Mouse (Mus musculus): ENCODE measurements around the gene Them7. TPM values are rescaled to one million over a fixed set of nuclear protein-coding genes. Genes with fewer than 3 reads are reported as not detected.

Gene Them7
- 0.26 and 0.55 TPM in 2 replicates for polyA plus RNA-seq (2015; fragmentation: Nextera tagmentation; extraction: Ambion mirVana)

DNA sequence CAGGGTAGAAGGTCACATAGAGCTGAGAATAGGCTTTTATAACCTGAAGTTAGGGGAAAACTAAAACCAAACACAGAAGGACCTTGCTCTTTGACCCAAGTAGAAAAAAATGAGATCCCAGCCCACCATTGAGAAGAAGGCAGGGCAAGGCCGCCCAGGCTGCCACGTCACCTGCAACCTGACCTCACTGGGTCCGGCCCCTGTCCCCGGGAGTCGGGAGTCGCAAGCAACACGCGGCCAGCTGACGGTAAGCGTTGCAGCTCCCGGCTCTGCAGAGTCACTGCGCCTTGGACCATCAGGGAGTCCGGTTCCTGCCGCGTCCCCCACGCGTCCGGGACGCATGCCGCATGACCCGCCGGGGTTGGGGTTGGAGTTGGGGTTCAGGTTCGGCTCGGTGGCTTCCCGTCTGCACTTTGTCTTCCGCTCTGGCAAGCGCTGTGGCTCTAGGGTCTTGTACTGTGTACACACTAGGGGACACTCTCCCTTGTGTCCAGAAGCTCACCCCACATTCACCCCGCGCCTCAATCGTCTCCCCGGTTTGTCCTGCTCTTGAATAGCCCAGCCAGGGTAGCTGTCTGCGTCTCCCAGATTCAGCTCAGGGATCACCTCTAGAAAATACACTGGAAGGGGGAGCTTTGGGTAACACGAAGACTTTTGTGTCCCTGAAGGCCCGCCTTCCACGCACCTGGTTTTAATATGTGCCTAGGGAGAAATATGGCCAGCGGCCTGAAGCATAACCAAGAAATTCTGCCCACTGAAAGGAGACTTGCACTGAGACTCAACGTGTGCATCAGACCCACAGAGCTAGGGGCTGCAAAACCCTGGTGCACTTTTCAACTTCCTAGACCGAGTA, at the start of gene Them7:
Gene Them7 (plus strand): TSS at position 187 of the 853 bp plus-strand sequence.
- Histone ChIP-seq H3K9ac (ENCODE audit: low read depth, low read length) (no peak within 1 kb of the TSS), H3K27ac (ENCODE audit: low read depth, low read length) (no peak within 1 kb of the TSS), H3K4me2 (replicated peaks; ENCODE audit: low read depth) (peak within 1 kb of the TSS; percentile 74), H3K4me1 (replicated peaks; ENCODE audit: control insufficient read depth, insufficient read depth, low read length) (no peaks in the 10 kb centered on the region; the same call in 1 of the 2 replicates), H3K27me3 (replicated peaks; ENCODE audit: control insufficient read depth, insufficient read depth, low read length) (no peaks in the 10 kb centered on the region), H3K4me3 (ENCODE audit: low read depth, low read length) (peak within 1 kb of the TSS; percentile 33), H3K36me3 (ENCODE audit: control insufficient read depth, insufficient read depth) (no peaks in the 10 kb centered on the region), H3K9me3 (ENCODE audit: control insufficient read depth) (no peaks in the 10 kb centered on the region)
- no peak for TF ChIP-seq CTCF (IDR thresholded peaks at IDR 0.05; ENCODE audit: low read depth)
- 7% methylated on average over 38 of the region's 38 CpGs for WGBS
- peak; percentile 68 for ATAC-seq

DNA sequence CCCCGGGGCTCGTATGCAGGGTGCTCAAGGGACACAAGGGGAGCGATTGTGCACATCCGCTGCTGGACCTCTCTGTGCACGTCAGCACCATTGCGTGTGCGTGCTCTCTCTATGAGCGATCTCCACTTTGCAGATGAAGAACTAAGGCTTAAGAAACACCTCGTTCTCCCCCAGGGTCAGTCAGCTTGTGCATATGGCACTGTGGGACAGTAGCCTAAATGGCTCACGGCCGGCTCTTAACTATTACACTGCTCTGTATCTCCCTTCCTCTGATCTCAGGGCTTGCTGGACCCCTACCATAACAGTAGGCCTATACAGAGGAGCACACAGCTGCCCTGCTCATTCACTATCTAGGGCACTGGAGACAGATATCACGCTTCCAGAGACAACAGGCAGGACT, 45.2 kb upstream of the Them7 start:
- WGBS: 86% methylated on average over 12 of the region's 12 CpGs
- no peaks in the 10 kb centered on the region for H3K36me3 ChIP-seq (ENCODE audit: control insufficient read depth, insufficient read depth)

DNA sequence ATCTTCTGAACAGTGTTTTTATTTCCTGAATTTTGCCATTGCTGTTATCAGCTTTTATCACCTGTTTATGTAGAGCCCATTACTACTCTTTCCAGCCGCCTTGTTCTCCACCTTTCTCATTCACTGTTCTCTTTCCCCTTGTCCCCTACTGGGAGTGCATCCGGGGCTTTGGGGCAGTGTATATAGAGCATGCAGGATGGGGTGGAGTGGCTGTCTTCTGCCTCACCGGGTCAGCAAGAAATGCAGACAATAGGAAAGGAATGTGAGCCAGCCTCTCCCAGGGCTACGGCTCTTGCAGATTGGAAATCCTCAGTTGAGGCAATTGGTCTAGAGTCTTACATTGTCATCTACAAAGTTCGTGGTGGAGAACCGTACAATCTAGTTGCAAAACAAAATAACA, 41.6 kb upstream of the Them7 start:
- 34% methylated on average over 6 of the region's 6 CpGs for WGBS
- H3K9me3 ChIP-seq (ENCODE audit: control insufficient read depth): no peaks in the 10 kb centered on the region
- no peaks in the 10 kb centered on the region for H3K36me3 ChIP-seq (ENCODE audit: control insufficient read depth, insufficient read depth)
- no peak overlapping the region for H3K27ac ChIP-seq (ENCODE audit: low read depth, low read length)
- H3K27me3 ChIP-seq (replicated peaks; ENCODE audit: control insufficient read depth, insufficient read depth, low read length): no peaks in the 10 kb centered on the region
- TF ChIP-seq CTCF (IDR thresholded peaks at IDR 0.05; ENCODE audit: low read depth): no peak
- no peak overlapping the region for H3K4me2 ChIP-seq (replicated peaks; ENCODE audit: low read depth)
- ATAC-seq: no peak
- no peaks in the 10 kb centered on the region for H3K4me1 ChIP-seq (replicated peaks; ENCODE audit: control insufficient read depth, insufficient read depth, low read length)
- no peak overlapping the region for H3K4me3 ChIP-seq (ENCODE audit: low read depth, low read length)
- no peak overlapping the region for H3K9ac ChIP-seq (ENCODE audit: low read depth, low read length)

More for the DNA sequence above, 45.2 kb upstream of the Them7 start:
- Histone ChIP-seq H3K9me3 (ENCODE audit: control insufficient read depth) (no peaks in the 10 kb centered on the region), H3K4me1 (replicated peaks; ENCODE audit: control insufficient read depth, insufficient read depth, low read length) (no peaks in the 10 kb centered on the region), H3K4me2 (replicated peaks; ENCODE audit: low read depth) (no peak overlapping the region), H3K27me3 (replicated peaks; ENCODE audit: control insufficient read depth, insufficient read depth, low read length) (no peaks in the 10 kb centered on the region), H3K4me3 (ENCODE audit: low read depth, low read length) (no peak overlapping the region), H3K27ac (ENCODE audit: low read depth, low read length) (no peak overlapping the region), H3K9ac (ENCODE audit: low read depth, low read length) (no peak overlapping the region)
- TF ChIP-seq CTCF (IDR thresholded peaks at IDR 0.05; ENCODE audit: low read depth): no peak
- no peak for ATAC-seq

DNA sequence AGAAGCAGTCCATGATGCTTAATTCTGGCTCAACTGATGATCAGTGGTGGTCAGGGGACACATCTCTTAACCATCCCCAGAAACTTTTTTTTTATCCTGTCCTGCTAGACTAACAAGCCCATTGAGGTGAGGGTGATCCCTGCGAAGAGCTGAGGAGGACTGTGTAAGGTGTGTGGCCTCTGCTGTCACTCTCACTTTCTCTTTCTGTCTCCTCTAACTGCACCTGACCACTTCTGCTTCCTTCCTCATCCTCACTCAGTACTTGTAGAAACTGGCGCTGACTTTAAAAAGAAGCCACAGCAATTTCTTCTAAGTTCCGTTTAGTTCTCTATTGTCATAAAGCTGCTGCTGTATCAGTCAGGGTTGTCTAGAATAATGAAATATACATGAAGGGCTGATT, 39.0 kb upstream of the Them7 start:
- no peak for TF ChIP-seq CTCF (IDR thresholded peaks at IDR 0.05; ENCODE audit: low read depth)
- no peak overlapping the region for H3K4me2 ChIP-seq (replicated peaks; ENCODE audit: low read depth)
- no peaks in the 10 kb centered on the region for H3K27me3 ChIP-seq (replicated peaks; ENCODE audit: control insufficient read depth, insufficient read depth, low read length)
- 86% methylated on average over 3 of the region's 3 CpGs for WGBS
- H3K9me3 ChIP-seq (ENCODE audit: control insufficient read depth): no peaks in the 10 kb centered on the region
- H3K36me3 ChIP-seq (ENCODE audit: control insufficient read depth, insufficient read depth): no peaks in the 10 kb centered on the region
- no peak for ATAC-seq
- no peak overlapping the region for H3K9ac ChIP-seq (ENCODE audit: low read depth, low read length)
- no peak overlapping the region for H3K27ac ChIP-seq (ENCODE audit: low read depth, low read length)
- H3K4me3 ChIP-seq (ENCODE audit: low read depth, low read length): no peak overlapping the region
- H3K4me1 ChIP-seq (replicated peaks; ENCODE audit: control insufficient read depth, insufficient read depth, low read length): no peaks in the 10 kb centered on the region

DNA sequence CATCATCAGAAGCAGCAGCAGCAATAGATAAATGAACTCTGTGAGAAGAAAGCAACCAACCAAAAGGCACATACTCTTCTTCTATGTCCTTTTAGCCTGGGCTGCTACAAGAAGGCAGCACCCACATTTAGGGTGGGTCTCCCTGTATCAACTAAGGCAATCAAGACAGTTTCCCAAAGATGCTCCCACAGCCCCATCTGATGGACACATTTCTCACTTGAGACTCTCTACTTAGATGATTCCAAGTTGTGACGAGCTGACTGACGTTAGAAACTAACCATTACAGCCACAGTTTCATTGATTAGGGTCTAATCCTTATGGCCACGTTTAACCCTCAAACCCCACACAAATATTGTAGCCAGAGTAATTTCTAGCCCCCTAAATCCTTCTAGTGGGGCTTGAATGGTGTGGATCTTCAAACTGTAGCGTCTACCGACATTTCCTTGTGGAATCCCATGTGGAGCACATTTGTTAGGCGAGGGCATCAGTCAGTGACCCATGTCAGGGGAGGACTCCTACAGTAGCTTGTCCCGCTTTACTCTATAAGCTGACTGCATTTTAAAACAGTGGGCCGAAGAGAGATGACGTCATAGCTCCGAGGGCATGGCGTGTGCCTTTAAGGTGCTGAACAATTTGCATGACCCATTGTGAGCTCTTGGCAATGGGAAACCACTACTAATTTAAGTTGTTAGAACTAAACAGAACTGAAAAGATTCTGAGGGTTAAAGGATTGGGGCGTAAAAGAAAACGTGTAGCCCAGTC, 38.2 kb upstream of the Them7 start:
- no peaks in the 10 kb centered on the region for H3K4me1 ChIP-seq (replicated peaks; ENCODE audit: control insufficient read depth, insufficient read depth, low read length)
- no peak overlapping the region for H3K9ac ChIP-seq (ENCODE audit: low read depth, low read length)
- H3K27ac ChIP-seq (ENCODE audit: low read depth, low read length): no peak overlapping the region
- peak; percentile 18; the same call in 1 of the 2 replicates for TF ChIP-seq CTCF (IDR thresholded peaks at IDR 0.05; ENCODE audit: low read depth)
- H3K27me3 ChIP-seq (replicated peaks; ENCODE audit: control insufficient read depth, insufficient read depth, low read length): no peaks in the 10 kb centered on the region
- no peak overlapping the region for H3K4me2 ChIP-seq (replicated peaks; ENCODE audit: low read depth)
- ATAC-seq: no peak
- 81% methylated on average over 13 of the region's 13 CpGs for WGBS
- no peak overlapping the region for H3K4me3 ChIP-seq (ENCODE audit: low read depth, low read length)
- no peaks in the 10 kb centered on the region for H3K36me3 ChIP-seq (ENCODE audit: control insufficient read depth, insufficient read depth)
- no peaks in the 10 kb centered on the region for H3K9me3 ChIP-seq (ENCODE audit: control insufficient read depth)

DNA sequence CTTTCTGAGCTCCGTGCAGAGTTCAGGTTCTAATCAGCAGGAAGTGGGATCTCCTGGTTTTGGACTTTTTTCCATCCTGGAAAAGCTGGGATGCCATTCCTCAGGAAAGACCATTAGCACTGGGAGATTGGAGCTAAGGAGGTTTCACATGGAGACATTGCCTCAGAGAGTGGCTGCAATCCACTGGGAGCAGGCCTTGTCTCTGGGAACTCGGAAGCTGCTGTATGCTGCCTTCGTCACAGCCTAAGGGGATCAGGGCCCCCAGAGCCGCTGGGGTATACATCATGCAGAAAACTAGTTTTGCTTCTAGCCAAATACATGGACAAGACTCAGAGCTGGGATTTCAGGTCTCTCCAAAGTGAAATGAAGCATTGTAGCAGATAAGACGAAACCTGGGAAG, 37.5 kb upstream of the Them7 start:
- no peaks in the 10 kb centered on the region for H3K27me3 ChIP-seq (replicated peaks; ENCODE audit: control insufficient read depth, insufficient read depth, low read length)
- H3K4me3 ChIP-seq (ENCODE audit: low read depth, low read length): no peak overlapping the region
- WGBS: 79% methylated on average over 5 of the region's 5 CpGs
- no peak for ATAC-seq
- H3K4me1 ChIP-seq (replicated peaks; ENCODE audit: control insufficient read depth, insufficient read depth, low read length): no peaks in the 10 kb centered on the region
- no peak for TF ChIP-seq CTCF (IDR thresholded peaks at IDR 0.05; ENCODE audit: low read depth)
- H3K27ac ChIP-seq (ENCODE audit: low read depth, low read length): no peak overlapping the region
- H3K36me3 ChIP-seq (ENCODE audit: control insufficient read depth, insufficient read depth): no peaks in the 10 kb centered on the region
- no peak overlapping the region for H3K9ac ChIP-seq (ENCODE audit: low read depth, low read length)
- H3K9me3 ChIP-seq (ENCODE audit: control insufficient read depth): no peaks in the 10 kb centered on the region
- no peak overlapping the region for H3K4me2 ChIP-seq (replicated peaks; ENCODE audit: low read depth)

All from intestine, postnatal 0 days (tissue).